Mouse (Mus musculus) heart, postnatal 0 days (tissue): ENCODE data around the gene Klhl42. TPM values are rescaled to one million over a fixed set of nuclear protein-coding genes. Genes with fewer than 3 reads are reported as not detected.

Source experiments
- ATAC-seq: fragments of 200-750 bp; cut with Nextera tagmentation; 2 replicates; pipeline ENCODE4 v1.8.0; 2017; ENCODE audit warnings: low read depth, moderate number of reproducible peaks, moderate library complexity; ENCODE audit not compliant: insufficient read depth
- DNase-seq: peaks from one replicate; pipeline ENCODE4 v3.0.0-alpha.2; 2016; ENCODE audit warnings: low spot score
- H3K27ac ChIP-seq: fragments of 300-500 bp; sonication (generic); 2 replicates; pipeline ENCODE4 v1.5.1; 2014; ENCODE audit warnings: low read depth, mild to moderate bottlenecking
- H3K27me3 ChIP-seq: fragments of 300-500 bp; sonication (generic); 2 replicates; pipeline ENCODE4 v1.6.1; 2014; ENCODE audit warnings: low read length, mixed read lengths; ENCODE audit not compliant: control insufficient read depth, insufficient read depth
- H3K36me3 ChIP-seq: fragments of 300-500 bp; sonication (generic); replicated peaks from 2 replicates; pipeline ENCODE4 v1.6.1; 2014; ENCODE audit warnings: low read length, mixed read lengths; ENCODE audit not compliant: control insufficient read depth, insufficient read depth
- H3K4me1 ChIP-seq: fragments of 300-500 bp; sonication (generic); 2 replicates; pipeline ENCODE4 v1.6.1; 2014; ENCODE audit warnings: antibody characterized with exemption; ENCODE audit not compliant: control insufficient read depth, insufficient read depth
- H3K4me2 ChIP-seq: fragments of 300-500 bp; sonication (generic); 2 replicates; pipeline ENCODE4 v1.6.1; 2014; ENCODE audit warnings: low read depth, mild to moderate bottlenecking, low read length, moderate library complexity
- H3K4me3 ChIP-seq: fragments of 300-500 bp; sonication (generic); 2 replicates; pipeline ENCODE4 v1.5.1; 2014; ENCODE audit warnings: low read depth, low read length
- H3K9ac ChIP-seq: fragments of 300-500 bp; sonication (generic); replicated peaks from 2 replicates; pipeline ENCODE4 v1.6.1; 2014; ENCODE audit warnings: low read depth, low read length, mixed read lengths
- H3K9me3 ChIP-seq: fragments of 300-500 bp; sonication (generic); replicated peaks from 2 replicates; pipeline ENCODE4 v1.6.1; 2016; ENCODE audit warnings: low read length; ENCODE audit not compliant: control insufficient read depth
- CTCF ChIP-seq: IDR thresholded peaks from 2 replicates; pipeline ENCODE4 v1.5.1; 2016; ENCODE audit warnings: antibody characterized with exemption, control low read depth, low read depth
- EP300 ChIP-seq: IDR thresholded peaks from 2 replicates; pipeline ENCODE4 v1.6.1; 2016; ENCODE audit warnings: antibody characterized with exemption, low read depth
- WGBS: fragments of 180-500 bp; shearing (Covaris S2); extraction: QIAGEN DNeasy Blood & Tissue Kit; methylation state at CpG from one replicate; pipeline ENCODE4 v1.1.7; 2014; 5-methylcytosine and 5-hydroxymethylcytosine counted together
- polyA plus RNA-seq: library from polyadenylated mRNA; unstranded; fragments of >200 nt; fragmentation: Nextera tagmentation; extraction: Ambion mirVana; gene quantifications from 2 replicates; pipeline ENCODE4 v1.2.1, GENCODE M21; 2015
- total RNA-seq: library from RNA; depleted of rRNA; stranded (reverse); fragments of >200 nt; gene quantifications from 2 replicates; pipeline ENCODE4 v1.2.3, GENCODE M21; 2014; ENCODE audit warnings: low replicate concordance

Klhl42 gene
- total and polyA plus RNA-seq, 2 experiments from 2014 or later = 2.2 to 56.8 TPM

GRCm38 (mm10) chr6:147062034-147062433, 29.1 kb upstream of the Klhl42 start:
- no peaks in the 10 kb centered on the region for H3K27me3 ChIP-seq
- no peaks in the 10 kb centered on the region for H3K4me1 ChIP-seq
- no peak overlapping the region for H3K27ac ChIP-seq
- H3K9me3 ChIP-seq = no peaks in the 10 kb centered on the region
- no peak overlapping the region for H3K9ac ChIP-seq
- no peak for DNase-seq
- 86% methylated on average over 7 of the region's 7 CpGs for WGBS
- no peak for TF ChIP-seq EP300
- no peak for TF ChIP-seq CTCF
- no peak overlapping the region for H3K4me3 ChIP-seq
- H3K36me3 ChIP-seq = peaks cover 73% of the 10 kb centered on the region
- H3K4me2 ChIP-seq = no peak overlapping the region
- ATAC-seq = no peak

- 72% methylated on average over 7 of the region's 7 CpGs for WGBS
- Histone ChIP-seq H3K4me1 (no peaks in the 10 kb centered on the region), H3K9ac (no peak overlapping the region), H3K27me3 (no peaks in the 10 kb centered on the region), H3K4me3 (no peak overlapping the region), H3K4me2 (no peak overlapping the region), H3K9me3 (no peaks in the 10 kb centered on the region), H3K36me3 (peaks cover 76% of the 10 kb centered on the region), H3K27ac (no peak overlapping the region)
- ATAC-seq (no peak), DNase-seq (no peak)
- TF ChIP-seq EP300 = no peak
- no peak for TF ChIP-seq CTCF
These were observed 28.5 kb upstream of the Klhl42 start for GRCm38 (mm10) chr6:147062694-147063093.

- DNase-seq = no peak
- no peak for TF ChIP-seq EP300
- TF ChIP-seq CTCF = no peak
- Histone ChIP-seq H3K4me2 (no peak overlapping the region), H3K4me3 (no peak overlapping the region), H3K27me3 (no peaks in the 10 kb centered on the region), H3K4me1 (no peaks in the 10 kb centered on the region), H3K36me3 (peaks cover 73% of the 10 kb centered on the region), H3K27ac (no peak overlapping the region), H3K9me3 (no peaks in the 10 kb centered on the region), H3K9ac (no peak overlapping the region)
- ATAC-seq = no peak
- 87% methylated on average over 10 of the region's 10 CpGs for WGBS
These were observed 26.8 kb upstream of the Klhl42 start for GRCm38 (mm10) chr6:147064226-147064943.

GRCm38 (mm10) chr6:147064944-147065261, 26.3 kb upstream of the Klhl42 start:
- no peak overlapping the region for H3K9ac ChIP-seq
- no peak overlapping the region for H3K4me2 ChIP-seq
- DNase-seq = no peak
- no peak overlapping the region for H3K4me3 ChIP-seq
- H3K27me3 ChIP-seq = no peaks in the 10 kb centered on the region
- no peaks in the 10 kb centered on the region for H3K9me3 ChIP-seq
- no peak for TF ChIP-seq CTCF
- no peak for TF ChIP-seq EP300
- no peaks in the 10 kb centered on the region for H3K4me1 ChIP-seq
- H3K36me3 ChIP-seq = peaks cover 71% of the 10 kb centered on the region
- no peak overlapping the region for H3K27ac ChIP-seq
- ATAC-seq = no peak
- WGBS = 85% methylated on average over 6 of the region's 6 CpGs

GRCm38 (mm10) chr6:147075808-147076387, 15.3 kb upstream of the Klhl42 start:
- peaks cover 25% of the 10 kb centered on the region for H3K36me3 ChIP-seq
- no peaks in the 10 kb centered on the region for H3K4me1 ChIP-seq
- ATAC-seq = no peak
- H3K27ac ChIP-seq = no peak overlapping the region
- H3K9ac ChIP-seq = no peak overlapping the region
- WGBS = 47% methylated on average over 5 of the region's 5 CpGs
- TF ChIP-seq CTCF (no peak), EP300 (no peak)
- H3K4me3 ChIP-seq = no peak overlapping the region
- H3K4me2 ChIP-seq = no peak overlapping the region
- no peak for DNase-seq
- no peaks in the 10 kb centered on the region for H3K9me3 ChIP-seq
- no peaks in the 10 kb centered on the region for H3K27me3 ChIP-seq

GRCm38 (mm10) chr6:147076878-147077277, 14.3 kb upstream of the Klhl42 start:
- Histone ChIP-seq H3K27me3 (no peaks in the 10 kb centered on the region), H3K4me3 (no peak overlapping the region), H3K4me2 (no peak overlapping the region), H3K9ac (no peak overlapping the region), H3K9me3 (no peaks in the 10 kb centered on the region), H3K4me1 (no peaks in the 10 kb centered on the region), H3K27ac (no peak overlapping the region), H3K36me3 (peaks cover 16% of the 10 kb centered on the region)
- ATAC-seq = no peak
- TF ChIP-seq EP300 = no peak
- TF ChIP-seq CTCF = no peak
- 86% methylated on average over 8 of the region's 8 CpGs for WGBS
- no peak for DNase-seq
